Mouse (Mus musculus): ENCODE measurements around the gene Sec22b.

The Sec22b gene

DNA sequence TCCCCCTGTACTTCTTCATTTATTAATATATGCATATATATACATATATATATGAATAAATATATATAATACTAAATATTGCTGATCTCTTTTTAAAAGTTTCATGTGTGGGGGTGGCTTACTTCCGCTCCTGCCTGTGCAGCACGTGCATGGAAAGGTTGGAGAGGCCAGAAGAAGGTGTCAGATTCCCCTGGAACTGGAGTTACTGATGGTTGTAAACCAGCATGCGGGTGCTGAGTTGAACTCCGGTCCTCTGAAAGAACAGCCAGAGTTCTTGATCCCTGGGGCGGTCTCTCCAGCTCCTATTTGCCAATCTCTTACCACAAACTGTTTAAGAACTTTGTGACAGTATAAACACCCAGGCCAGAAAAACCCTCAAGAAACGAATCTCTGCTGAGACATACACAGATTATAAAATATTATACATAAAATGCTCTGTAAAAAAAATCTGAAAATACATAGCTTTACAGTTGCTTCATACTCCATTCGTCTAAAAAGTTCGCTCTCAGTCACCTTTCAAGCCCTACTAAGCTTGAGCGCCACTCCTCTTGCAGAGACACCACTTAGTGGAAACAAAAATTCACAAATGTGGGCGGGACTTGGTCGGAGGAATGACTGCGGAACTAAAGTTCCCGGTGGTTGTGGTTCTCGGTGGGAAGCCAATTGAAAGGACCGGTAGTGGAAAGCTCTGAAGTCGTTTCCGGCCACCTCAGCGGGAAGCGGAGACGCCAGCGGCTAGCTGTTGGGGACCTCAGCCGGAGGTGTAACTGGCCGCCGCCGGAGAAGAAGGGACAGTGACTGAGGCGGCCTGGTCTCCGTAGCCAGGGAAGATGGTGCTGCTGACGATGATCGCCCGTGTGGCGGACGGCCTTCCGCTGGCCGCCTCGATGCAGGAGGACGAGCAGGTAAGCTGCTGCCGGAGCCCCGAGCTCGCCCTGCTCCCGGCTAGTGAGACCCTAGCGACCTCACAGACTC is at the start of gene Sec22b:
Sec22b (plus strand) TSS at position 675 of the 975 bp plus-strand sequence.
- in situ Hi-C loops (cut with MboI, MseI) = loop anchor here (25.0 kb wide), 1 partner anchor 211 kb away; no protein-coding TSS in a partner anchor

DNA sequence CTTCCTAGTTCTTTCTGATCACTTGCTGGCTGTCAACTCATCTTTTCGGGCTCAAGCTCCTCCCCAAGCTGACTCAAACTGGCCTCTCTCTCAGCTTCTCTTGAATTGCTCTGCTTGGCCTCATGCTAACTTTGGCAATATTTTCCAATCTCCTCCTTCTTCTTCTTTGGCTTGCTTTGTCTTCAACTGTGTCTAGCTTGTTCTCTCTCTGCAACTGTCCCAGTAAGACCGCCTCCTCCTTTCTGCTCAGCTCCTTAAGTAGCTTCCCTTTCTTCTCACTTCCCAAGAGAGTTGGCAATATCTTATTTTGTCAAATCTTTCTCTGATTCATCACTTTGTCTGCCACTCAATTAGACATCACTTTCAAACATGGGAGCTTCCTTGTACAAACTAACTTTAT is 49.2 kb upstream of the Sec22b start:
- in situ Hi-C loops (cut with MboI, MseI) = no loop called here

DNA sequence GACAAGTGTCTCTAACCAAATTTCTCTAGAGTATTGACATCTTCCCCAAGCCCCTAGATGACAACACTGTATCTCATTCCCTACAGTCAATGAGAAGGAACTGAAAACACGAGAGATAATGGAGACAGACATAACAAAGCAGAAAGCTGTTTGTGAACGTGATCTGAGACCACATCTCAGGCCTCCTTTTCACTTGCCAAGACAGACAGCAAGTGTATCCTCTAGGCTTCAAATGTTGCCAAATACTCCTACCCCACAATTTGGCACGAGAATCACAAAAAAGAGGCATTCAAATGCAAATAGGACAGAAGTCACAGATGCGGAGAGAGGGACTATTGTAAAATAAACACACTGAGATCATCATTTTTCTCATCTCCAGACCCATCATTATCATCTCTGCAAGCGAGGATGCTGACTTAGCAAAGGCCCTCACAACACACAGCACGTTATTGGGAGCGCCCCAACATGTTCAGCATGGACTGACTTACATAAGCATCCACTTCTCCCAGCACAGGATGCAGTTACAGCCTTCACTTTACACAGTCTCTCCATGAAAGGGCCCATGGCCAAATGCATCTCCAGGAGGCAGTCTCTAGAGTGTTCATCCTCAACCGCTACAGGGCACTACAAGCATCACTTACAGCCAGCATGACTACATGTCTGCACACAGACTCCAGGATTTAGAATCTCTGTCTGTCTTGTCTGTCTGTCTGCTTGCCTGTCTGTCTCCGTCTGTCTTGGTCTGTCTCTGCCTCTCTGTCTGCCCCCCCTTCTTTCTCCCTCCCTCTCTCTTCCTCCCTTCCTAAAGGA is 46.2 kb upstream of the Sec22b start:
- in situ Hi-C loops (cut with MboI, MseI) = no loop called here

DNA sequence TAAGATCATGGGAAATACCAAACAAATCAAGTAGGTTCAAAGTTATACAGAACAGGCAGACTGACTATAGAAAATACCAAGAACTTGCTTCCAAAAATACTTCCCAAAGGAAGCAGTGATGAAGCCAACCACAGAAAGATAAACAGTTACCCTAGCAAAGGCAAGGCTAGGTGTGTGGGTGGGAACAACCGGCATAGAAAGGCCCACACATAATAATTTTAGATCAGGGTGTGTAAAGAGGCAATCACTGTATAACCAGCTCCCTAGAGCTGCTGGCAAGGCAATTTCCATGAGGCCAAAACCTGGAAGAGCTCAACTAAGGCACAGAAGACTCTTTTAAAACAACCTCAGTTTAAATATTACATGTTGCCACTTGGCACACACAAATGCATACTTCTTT is 41.6 kb upstream of the Sec22b start:
- in situ Hi-C loops (cut with MboI, MseI) = no loop called here

DNA sequence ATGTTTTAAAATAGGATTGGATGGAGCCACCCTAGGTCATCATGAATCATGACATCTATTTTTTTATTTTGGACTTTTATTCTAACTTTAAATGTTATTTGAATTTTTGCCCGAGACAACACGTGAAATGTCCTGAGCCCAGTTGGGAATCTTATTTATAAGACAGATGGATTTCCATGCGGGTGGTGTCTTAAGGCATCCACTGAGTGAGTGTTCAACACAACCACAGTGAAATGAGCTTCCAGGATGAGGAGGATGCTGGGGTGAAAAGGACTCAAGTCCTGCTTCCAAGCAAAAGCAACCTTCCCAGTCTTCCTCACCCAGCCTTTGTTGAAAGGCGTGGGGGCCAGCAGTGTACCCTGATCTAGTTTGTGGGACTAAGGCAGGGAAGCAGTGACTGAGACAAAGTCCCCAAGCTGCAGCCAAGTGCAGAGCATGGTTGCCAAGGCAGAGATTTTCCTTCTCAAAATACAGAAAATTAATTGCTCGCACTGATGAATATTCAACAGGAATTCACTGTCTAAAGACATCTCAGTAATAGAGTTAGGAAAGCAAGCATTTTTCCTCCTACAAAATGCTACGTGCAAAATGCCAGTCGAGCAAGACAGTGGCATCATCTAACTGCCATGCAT is 40.1 kb upstream of the Sec22b start:
- in situ Hi-C loops (cut with MboI, MseI) = no loop called here

- in situ Hi-C loops (cut with MboI, MseI) = no loop called here
Measured at GRCm38 (mm10) chr3:97866696-97867095, 34.3 kb upstream of the Sec22b start.

GRCm38 (mm10) chr3:97867221-97868023 is 33.6 kb upstream of the Sec22b start:
- in situ Hi-C loops (cut with MboI, MseI) = no loop called here

DNA sequence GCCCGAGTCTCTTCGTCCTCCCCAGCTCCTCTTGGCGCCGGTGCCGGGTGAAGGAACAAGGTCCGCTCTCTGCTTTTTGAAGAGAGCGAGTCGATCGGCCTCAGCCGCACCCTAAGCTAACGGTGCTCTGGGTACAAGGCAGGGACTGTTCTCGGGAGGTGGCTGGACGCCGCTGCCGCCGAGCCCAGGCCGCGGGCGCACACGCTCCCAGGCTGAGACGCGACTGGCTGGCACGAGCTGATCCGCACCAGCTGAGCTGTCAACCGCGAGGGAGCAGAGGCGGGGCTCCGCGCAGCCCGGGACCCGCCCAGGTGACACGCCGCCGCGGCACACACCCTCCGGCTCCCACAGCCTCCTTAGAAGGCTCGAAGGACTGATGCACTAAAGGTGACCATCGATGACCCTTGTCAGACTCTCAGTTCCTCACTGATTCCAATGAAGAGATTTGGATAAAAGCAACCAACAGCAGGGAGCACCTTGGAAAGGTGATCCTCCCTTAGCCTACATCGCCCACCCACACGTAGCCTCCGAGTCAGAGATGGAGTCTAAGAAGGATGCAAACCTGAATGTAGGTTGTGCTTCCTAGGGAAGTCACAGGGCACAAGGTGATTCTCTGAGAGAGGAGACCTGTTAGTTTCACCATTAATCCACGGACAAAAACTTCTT is 32.8 kb upstream of the Sec22b start:
- in situ Hi-C loops (cut with MboI, MseI) = no loop called here

DNA sequence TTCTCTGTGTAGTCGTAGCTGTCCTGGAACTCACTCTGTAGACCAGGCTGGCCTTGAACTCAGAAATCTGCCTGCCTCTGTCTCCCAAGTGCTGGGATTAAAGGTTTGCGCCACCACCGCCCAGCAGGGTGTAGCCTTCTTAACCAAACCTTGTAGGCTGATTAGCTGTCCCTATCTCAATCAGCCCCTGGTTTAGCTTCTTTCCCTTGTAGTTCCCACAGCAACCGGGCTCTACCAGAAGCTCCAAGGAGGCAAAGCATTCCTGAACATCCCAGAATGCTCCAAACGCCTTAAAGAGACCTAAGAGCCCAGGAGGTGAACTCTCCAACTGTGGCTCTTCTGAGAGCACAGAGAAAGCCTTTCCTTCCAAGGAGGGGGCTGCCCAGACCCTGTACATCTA is 32.3 kb upstream of the Sec22b start:
- in situ Hi-C loops (cut with MboI, MseI) = no loop called here

- in situ Hi-C loops (cut with MboI, MseI) = no loop called here
Measured at GRCm38 (mm10) chr3:97869730-97870129, 31.3 kb upstream of the Sec22b start.

- in situ Hi-C loops (cut with MboI, MseI) = no loop called here
Measured at GRCm38 (mm10) chr3:97874777-97875176, 26.2 kb upstream of the Sec22b start.

- in situ Hi-C loops (cut with MboI, MseI) = no loop called here
Measured at GRCm38 (mm10) chr3:97876259-97876658, 24.7 kb upstream of the Sec22b start.

- in situ Hi-C loops (cut with MboI, MseI) = no loop called here
Measured at GRCm38 (mm10) chr3:97879222-97879621, 21.8 kb upstream of the Sec22b start.

DNA sequence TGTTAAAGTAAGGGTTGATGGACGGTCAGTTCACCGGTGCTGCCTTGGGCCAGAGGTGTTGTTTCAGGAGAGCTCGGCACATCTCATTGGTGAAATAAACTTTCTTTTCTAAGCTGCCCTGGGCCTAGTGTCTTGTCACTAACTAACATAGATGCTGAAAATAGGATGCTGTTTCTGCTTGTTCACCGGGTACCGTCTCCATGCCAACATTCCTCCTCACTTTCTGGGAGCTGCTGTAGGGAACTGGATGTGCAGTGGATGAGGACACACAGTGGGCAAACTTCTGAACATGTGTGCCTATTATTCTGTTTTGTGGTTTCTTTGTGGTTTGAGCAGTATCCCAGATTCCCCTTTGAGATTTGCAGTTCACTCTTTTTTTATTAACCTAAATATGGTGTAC is 19.4 kb upstream of the Sec22b start:
- in situ Hi-C loops (cut with MboI, MseI) = loop anchor here (5.0 kb wide), 1 partner anchor 199 kb away; no protein-coding TSS in a partner anchor

- in situ Hi-C loops (cut with MboI, MseI) = no loop called here
Measured at GRCm38 (mm10) chr3:97887785-97888167, 13.2 kb upstream of the Sec22b start.

- in situ Hi-C loops (cut with MboI, MseI) = no loop called here
Measured at GRCm38 (mm10) chr3:97888168-97888901, 12.7 kb upstream of the Sec22b start, which contains the start of gene Pde4dip. Gene Pde4dip (minus strand): TSS chr3:97888707.

- in situ Hi-C loops (cut with MboI, MseI) = loop anchor here (10.0 kb wide), 1 partner anchor 115 kb away; no protein-coding TSS in a partner anchor
Measured at GRCm38 (mm10) chr3:97890205-97890604, 10.8 kb upstream of the Sec22b start.

DNA sequence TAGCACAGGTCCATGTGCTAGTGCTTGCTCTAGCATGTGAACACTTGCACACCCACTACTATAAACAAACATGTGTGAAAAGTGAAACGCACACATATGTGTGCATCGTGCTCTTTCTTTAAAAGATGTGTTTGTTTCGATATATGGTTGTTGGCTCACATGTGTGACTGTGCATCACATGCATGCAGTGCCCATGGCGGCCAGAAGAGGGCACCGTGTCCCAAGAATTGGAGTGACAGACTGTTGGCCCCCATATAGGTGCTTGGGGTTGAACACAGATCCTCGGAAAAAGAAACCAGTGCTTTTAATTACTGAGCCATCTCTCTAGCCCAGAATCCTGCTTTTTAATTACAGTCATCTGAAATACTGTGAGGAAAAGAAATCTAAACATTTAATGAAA is 6.3 kb upstream of the Sec22b start:
- in situ Hi-C loops (cut with MboI, MseI) = loop anchor here (10.0 kb wide), 1 partner anchor 120 kb away; no protein-coding TSS in a partner anchor

DNA sequence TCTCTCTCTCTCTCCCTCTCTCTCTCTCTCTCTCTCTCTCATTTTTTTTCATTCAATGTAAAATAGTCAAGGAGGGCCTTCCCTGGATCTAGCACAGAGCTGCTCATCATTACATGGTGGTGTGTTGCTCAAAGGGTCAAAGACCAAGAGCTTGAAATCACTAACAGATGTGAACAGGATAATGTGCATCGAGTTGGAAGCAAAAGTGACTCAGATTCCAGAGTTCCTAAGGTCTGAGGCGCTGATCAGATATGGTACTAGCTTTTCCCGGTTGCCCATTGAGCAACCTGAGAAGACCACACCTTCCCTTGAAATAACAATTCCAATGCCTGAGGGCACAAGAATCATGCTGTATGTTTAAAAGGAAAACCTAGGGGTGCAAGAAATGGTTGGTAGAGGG is 2.6 kb upstream of the Sec22b start:
- in situ Hi-C loops (cut with MboI, MseI) = loop anchor here (10.0 kb wide), 1 partner anchor 124 kb away; no protein-coding TSS in a partner anchor

All from T-helper 2 cell (primary cell).